Mouse (Mus musculus) neutrophil, adult 5-6 weeks (primary cell): ENCODE results near the gene Ap3m1. TPM values are rescaled to one million over a fixed set of nuclear protein-coding genes. Genes with fewer than 3 reads are reported as not detected.

Experiments used
- ATAC-seq: fragments of 151-379, 151-347 bp; 2 replicates; pipeline ENCODE4 v1.8.0; 2017; ENCODE audit warnings: mild to moderate bottlenecking, moderate TSS enrichment; ENCODE audit not compliant: insufficient number of reproducible peaks, poor library complexity, low FRiP score, severe bottlenecking; ENCODE audit errors: extremely low read depth
- total RNA-seq: library from RNA; stranded (forward); fragments of 200-1000 nt; gene quantifications from 2 replicates; pipeline ENCODE4 v1.2.3, GENCODE M21; 2017

Gene Ap3m1
- total RNA-seq, 1 experiment from 2014 or later = 77.5 TPM

DNA sequence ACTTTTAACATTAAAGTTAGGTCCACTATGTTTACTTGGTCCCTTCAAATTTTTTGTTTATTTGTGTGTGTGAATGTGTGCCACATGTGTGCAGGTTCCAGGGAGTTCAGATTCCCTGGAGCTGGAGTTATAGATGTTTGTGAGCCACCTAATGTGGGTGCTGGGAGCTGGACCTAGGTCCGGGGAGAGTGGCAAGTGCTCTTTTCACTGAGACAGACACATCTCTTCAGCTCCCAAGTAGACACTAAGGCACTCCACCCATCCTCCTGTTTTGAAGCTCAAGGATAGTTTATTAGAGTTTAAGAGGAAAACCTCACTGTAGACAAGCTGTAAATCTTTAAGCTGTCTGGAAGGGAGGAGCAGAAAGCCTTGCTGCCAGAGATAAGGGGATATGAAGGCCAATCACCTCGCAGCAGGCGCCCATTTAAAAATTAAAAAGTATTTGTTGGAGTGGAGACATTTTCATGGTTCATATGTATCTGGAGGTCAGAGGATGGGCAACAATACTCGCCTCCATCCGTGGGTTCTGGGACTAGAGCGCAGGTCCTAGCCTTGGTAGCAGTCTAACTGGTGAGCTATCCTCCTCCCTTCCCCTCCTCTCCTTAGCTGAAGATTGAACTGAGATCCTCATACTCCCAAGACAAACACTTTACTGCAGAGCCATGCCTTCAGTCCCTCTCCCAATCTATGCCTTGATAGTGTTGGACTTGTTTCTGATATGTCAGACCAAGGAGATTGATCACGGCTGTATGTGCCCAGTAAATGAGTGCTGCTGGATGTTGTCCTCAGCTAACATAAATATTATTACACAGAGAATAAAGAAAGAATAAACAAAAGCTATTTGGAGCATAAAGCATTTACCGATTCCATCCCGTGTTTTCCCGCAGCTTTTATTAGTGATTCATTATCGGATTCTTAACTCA is 22.4 kb upstream of the Ap3m1 start:
- no peak for ATAC-seq

- ATAC-seq = no peak
These were observed 21.7 kb upstream of the Ap3m1 start for GRCm38 (mm10) chr14:21073981-21074380.

DNA sequence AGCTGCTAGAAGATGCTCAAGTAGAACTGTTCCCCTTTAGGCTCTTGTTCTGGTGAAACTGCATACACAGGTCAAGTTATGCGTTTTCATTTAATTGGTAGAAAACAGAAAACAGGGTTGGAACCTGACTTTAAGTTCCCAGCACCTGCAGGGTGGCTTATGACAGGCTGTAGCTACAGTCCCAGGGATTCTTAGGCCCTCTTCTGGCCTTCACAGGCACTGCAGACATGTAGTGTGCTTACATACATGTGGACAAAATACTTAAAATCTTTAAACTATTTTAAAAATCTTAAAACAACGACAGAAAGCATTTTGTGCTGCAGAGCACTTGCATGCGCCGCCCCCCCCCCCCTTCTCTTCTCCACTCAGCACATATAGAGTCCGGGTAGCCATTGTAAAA is 17.3 kb upstream of the Ap3m1 start:
- 0 out of 2 replicates have a peak, but pooled peaks have one; percentile 30 for ATAC-seq

- no peak for ATAC-seq
These were observed 13.3 kb upstream of the Ap3m1 start for GRCm38 (mm10) chr14:21065490-21066162.

DNA sequence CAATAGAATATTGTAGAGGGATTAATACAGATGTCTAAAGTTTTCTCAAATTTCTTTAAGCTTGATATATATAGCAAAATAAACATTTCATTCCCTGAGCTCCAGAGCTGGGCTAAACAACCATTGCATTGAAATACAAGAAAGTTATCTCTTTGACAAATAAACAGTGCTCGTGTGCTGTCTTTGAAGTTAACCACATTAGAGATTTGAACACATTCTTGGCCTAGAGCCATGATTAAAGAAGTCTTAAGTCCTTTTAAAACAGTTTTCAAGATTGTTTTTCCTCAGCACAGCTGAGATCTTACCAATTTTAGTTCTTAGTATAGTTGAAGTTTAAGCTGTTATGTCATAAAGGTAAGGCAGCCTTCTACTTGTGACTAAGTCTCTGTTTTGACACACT is 12.0 kb upstream of the Ap3m1 start:
- no peak for ATAC-seq

- no peak for ATAC-seq
These were observed 10.6 kb upstream of the Ap3m1 start for GRCm38 (mm10) chr14:21062766-21063513.

- ATAC-seq = no peak
These were observed 6.7 kb upstream of the Ap3m1 start for GRCm38 (mm10) chr14:21058972-21059371.

DNA sequence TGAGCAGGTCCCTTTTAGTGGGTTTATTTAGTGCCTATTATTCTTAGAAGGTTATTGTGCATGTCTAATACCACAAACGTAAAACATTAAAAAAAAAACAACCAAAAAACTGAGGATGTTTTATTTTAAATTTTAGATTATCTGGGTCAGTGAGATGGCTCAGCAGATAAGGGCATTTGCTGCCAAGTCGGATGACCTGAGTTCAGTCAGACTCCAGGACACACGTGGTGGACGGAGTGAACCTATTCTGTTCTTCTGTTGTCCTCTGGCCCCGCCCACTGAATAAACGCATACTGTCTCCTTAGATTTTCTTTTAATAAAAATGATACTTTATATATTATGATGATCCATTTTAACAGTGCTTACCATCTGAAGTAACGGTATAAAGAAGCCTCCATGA is 1.3 kb upstream of the Ap3m1 start:
- ATAC-seq = no peak

DNA sequence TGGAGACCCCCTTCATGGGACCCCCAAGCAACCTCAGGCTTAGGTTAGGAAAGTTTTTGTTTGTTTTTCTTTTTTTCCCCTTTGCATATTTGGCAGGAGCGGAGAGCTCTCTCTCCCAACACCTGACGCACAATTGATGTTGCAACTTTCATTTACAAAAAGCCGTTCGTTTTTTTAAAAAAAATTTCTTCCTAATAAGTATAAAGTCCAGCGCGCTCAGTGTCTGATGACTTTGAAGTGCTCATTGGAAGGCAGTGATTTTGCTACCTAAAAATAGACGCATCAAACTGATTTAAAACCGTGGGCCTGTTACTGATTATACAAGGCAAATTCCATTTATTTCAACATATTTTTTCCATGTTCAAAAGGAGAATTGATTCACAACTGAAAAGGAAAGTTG is 843 bp upstream of the Ap3m1 start:
- no peak for ATAC-seq

GRCm38 (mm10) chr14:21052781-21053130 is 448 bp upstream of the Ap3m1 start:
- no peak for ATAC-seq

- ATAC-seq = no peak
These were observed 762 bp downstream of the Ap3m1 start for GRCm38 (mm10) chr14:21051380-21052111.

GRCm38 (mm10) chr14:21050734-21051133 is 1.6 kb downstream of the Ap3m1 start:
- ATAC-seq = no peak

- ATAC-seq = peak; percentile 35; the same call in 1 of the 2 replicates
These were observed 3.4 kb downstream of the Ap3m1 start for GRCm38 (mm10) chr14:21048879-21049278.

- no peak for ATAC-seq
These were observed 4.5 kb downstream of the Ap3m1 start for GRCm38 (mm10) chr14:21047840-21048239.

DNA sequence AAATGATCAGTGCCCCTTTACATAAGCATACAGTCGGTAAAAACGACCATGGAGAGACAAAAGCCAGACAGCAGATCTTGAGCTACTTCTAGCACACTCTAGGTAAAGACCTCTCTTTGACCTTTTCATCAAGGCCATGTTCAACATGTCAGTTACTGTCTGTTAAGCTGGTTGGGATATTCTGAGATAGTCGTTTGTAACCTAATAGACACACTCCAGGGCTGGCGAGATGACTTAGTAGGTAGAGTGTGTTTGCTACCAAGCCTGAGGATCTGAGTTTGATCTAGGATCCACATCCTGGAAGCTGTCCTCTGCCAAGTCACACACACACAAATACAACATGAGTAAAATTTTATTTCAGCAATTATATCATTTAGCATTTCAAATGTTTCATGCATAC is 12.7 kb downstream of the Ap3m1 start:
- no peak for ATAC-seq

DNA sequence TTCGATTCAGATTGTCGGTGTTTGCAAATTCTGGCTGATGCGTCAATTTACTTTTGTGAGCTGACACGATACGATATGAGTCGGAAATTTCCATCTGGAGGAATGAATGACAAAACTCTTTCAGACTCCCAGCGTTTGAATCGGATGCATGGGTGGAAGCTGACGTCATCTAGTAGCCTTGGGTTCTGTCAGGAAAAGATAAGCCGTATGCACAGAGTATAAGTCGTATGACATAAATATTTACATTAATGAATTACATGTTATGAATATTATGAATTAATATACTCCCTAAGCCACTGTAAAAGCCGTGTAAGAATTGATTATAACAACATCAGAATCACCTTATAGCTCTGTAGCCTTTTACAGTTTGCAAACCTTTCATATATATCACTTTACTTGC is 13.2 kb downstream of the Ap3m1 start:
- no peak for ATAC-seq

DNA sequence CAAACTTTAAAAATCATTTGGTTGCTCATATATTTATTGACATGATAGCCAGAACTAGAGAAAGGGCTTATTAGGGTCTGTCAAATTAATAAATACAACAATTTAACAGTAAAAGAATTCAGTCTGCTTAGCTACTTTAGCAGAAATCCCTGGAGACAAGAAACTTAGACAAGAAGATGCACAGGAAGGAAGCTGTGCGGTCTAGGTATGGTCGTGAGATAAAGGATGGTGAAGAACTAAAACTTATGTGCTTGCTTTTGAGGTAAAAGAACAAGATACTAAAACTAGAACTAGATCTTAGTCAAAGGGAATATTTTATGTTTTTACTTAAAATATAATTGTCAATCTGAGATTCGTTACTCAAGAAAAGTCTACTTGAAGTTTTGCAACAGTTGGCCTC is 17.5 kb downstream of the Ap3m1 start:
- no peak for ATAC-seq

- ATAC-seq = no peak
These were observed 18.0 kb downstream of the Ap3m1 start for GRCm38 (mm10) chr14:21034271-21034670.
